Mouse (Mus musculus): Measurements from ENCODE around the gene Ctrc. TPM values are rescaled to one million over a fixed set of nuclear protein-coding genes. Genes with fewer than 3 reads are reported as not detected.
A peak's percentile ranks its signal among the peaks of the same experiment; 100 is the strongest.

The Ctrc gene
- polyA plus RNA-seq, 1 experiment from 2014 or later, result not detected

GRCm38 (mm10) chr4:141879074-141879473 lies 32.9 kb upstream of the Ctrc start:
- Histone ChIP-seq H3K4me3 (ENCODE audit: low read depth, low read length) (no peak overlapping the region), H3K9me3 (replicated peaks; ENCODE audit: control insufficient read depth, low read length) (no peaks in the 10 kb centered on the region), H3K4me1 (ENCODE audit: control insufficient read depth, low read depth, low read length) (peaks cover 18% of the 10 kb centered on the region), H3K36me3 (ENCODE audit: control insufficient read depth, insufficient read depth) (no peaks in the 10 kb centered on the region), H3K27me3 (ENCODE audit: control insufficient read depth, insufficient read depth, low read depth, low read length) (peaks cover 7% of the 10 kb centered on the region), H3K4me2 (ENCODE audit: low read depth, low read length) (no peak overlapping the region), H3K27ac (ENCODE audit: low read length) (no peak overlapping the region), H3K9ac (ENCODE audit: low read depth, low read length) (no peak overlapping the region)
- ATAC-seq (ENCODE audit: low read depth), result no peak
- WGBS (ENCODE audit: insufficient replicate concordance), result 72% methylated on average over 4 of the region's 4 CpGs

- Histone ChIP-seq H3K4me1 (ENCODE audit: control insufficient read depth, low read depth, low read length) (peaks cover 23% of the 10 kb centered on the region), H3K9me3 (replicated peaks; ENCODE audit: control insufficient read depth, low read length) (no peaks in the 10 kb centered on the region), H3K36me3 (ENCODE audit: control insufficient read depth, insufficient read depth) (no peaks in the 10 kb centered on the region), H3K9ac (ENCODE audit: low read depth, low read length) (no peak overlapping the region), H3K27ac (ENCODE audit: low read length) (no peak overlapping the region), H3K27me3 (ENCODE audit: control insufficient read depth, insufficient read depth, low read depth, low read length) (peaks cover 7% of the 10 kb centered on the region), H3K4me2 (ENCODE audit: low read depth, low read length) (no peak overlapping the region), H3K4me3 (ENCODE audit: low read depth, low read length) (no peak overlapping the region)
- no peak for ATAC-seq (ENCODE audit: low read depth)
- WGBS (ENCODE audit: insufficient replicate concordance), result 37% methylated on average over 7 of the region's 7 CpGs
These were observed 32.5 kb upstream of the Ctrc start for GRCm38 (mm10) chr4:141878621-141879020.

- no peak for ATAC-seq (ENCODE audit: low read depth)
- Histone ChIP-seq H3K27me3 (ENCODE audit: control insufficient read depth, insufficient read depth, low read depth, low read length) (peaks cover 3% of the 10 kb centered on the region), H3K36me3 (ENCODE audit: control insufficient read depth, insufficient read depth) (no peaks in the 10 kb centered on the region), H3K9me3 (replicated peaks; ENCODE audit: control insufficient read depth, low read length) (no peaks in the 10 kb centered on the region), H3K4me2 (ENCODE audit: low read depth, low read length) (peak overlapping the region; percentile 98), H3K9ac (ENCODE audit: low read depth, low read length) (peak overlapping the region; percentile 33), H3K27ac (ENCODE audit: low read length) (peak overlapping the region; percentile 60), H3K4me1 (ENCODE audit: control insufficient read depth, low read depth, low read length) (peaks cover 53% of the 10 kb centered on the region), H3K4me3 (ENCODE audit: low read depth, low read length) (peak overlapping the region; percentile 85)
- 17% methylated on average over 8 of the region's 8 CpGs for WGBS (ENCODE audit: insufficient replicate concordance)
These were observed 29.4 kb upstream of the Ctrc start for GRCm38 (mm10) chr4:141875481-141876108.

DNA sequence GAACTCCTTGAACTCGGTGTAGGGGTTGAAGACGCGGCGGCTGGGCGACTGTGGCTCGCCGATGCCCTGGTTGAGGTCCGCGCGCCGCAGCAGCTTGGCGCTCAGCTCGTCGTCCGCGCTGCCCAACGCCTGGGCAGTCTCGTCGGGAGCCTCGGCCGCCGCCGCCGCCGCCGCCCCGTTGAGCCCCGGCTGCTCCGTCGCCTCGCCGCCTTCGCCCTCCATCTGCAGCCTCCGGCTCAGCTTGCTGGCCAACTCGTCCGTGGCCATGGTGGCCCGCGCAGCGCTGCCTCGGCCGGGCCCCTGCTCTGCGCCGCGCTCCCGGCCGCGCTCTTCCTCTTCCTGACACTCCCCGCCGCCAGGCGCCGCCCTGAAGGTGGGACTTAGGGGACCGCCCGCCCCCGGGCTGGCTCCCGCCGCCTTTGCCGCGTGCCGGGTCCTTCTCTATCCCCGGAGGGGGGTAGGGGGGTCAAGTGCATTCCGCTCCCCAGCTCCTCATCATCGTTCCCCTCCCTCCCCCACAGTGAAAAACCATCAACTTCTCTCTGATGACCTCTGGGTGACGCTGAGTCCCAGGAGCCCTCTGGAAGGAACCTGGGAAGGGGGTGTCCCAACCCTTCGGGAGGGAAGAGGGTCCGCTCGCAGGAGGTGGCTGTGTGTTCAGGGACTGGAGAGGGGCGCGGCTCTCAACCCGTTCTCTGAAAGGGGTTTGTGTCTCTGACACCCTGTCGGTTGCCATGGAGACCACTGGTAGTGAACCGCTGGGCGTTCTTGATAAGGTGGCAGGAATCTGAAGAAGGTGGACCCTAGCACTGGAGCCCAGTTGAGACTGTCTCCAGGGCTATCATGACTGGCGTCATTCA lies 28.7 kb upstream of the Ctrc start, which contains the start of gene Efhd2:
Gene Efhd2 (minus strand): TSS at position 320 of the 860 bp plus-strand sequence.
- Histone ChIP-seq H3K4me3 (ENCODE audit: low read depth, low read length) (peak within 1 kb of the TSS; percentile 85), H3K36me3 (ENCODE audit: control insufficient read depth, insufficient read depth) (no peaks in the 10 kb centered on the region), H3K4me1 (ENCODE audit: control insufficient read depth, low read depth, low read length) (peaks cover 58% of the 10 kb centered on the region), H3K27me3 (ENCODE audit: control insufficient read depth, insufficient read depth, low read depth, low read length) (peaks cover 3% of the 10 kb centered on the region), H3K9me3 (replicated peaks; ENCODE audit: control insufficient read depth, low read length) (no peaks in the 10 kb centered on the region), H3K4me2 (ENCODE audit: low read depth, low read length) (peak within 1 kb of the TSS; percentile 98), H3K9ac (ENCODE audit: low read depth, low read length) (peak within 1 kb of the TSS; percentile 88), H3K27ac (ENCODE audit: low read length) (peak within 1 kb of the TSS; percentile 87)
- WGBS (ENCODE audit: insufficient replicate concordance), result 0% methylated on average over 64 of the region's 73 CpGs
- peak; percentile 89 for ATAC-seq (ENCODE audit: low read depth)

DNA sequence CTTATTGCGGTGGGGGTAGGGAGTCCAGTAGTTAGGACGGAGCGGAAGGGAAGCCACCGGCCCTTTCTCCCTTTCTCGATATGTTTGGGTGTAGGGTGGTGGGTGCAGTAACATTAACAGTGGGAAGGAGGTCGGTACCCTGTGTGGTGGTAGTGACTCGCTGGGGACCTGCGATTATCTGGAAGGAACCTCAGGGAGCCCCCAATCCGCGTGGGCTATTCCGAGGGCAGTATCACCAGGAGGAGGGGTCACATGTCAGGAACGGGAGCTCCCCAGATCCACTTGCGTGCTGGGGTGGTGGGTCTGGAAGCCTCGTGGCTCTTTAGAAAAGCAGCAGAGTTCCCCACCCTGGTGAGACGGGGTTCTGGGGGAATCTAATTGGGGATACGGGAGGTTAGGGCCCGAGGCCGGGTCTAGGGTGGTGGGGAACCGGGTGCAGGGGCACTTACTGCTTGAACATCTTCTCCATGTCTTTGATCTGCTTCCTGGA lies 28.0 kb upstream of the Ctrc start:
- peaks cover 3% of the 10 kb centered on the region for H3K27me3 ChIP-seq (ENCODE audit: control insufficient read depth, insufficient read depth, low read depth, low read length)
- H3K9ac ChIP-seq (ENCODE audit: low read depth, low read length), result peak overlapping the region; percentile 88
- H3K27ac ChIP-seq (ENCODE audit: low read length), result peak overlapping the region; percentile 87
- H3K9me3 ChIP-seq (replicated peaks; ENCODE audit: control insufficient read depth, low read length), result no peaks in the 10 kb centered on the region
- no peaks in the 10 kb centered on the region for H3K36me3 ChIP-seq (ENCODE audit: control insufficient read depth, insufficient read depth)
- peak overlapping the region; percentile 85 for H3K4me3 ChIP-seq (ENCODE audit: low read depth, low read length)
- WGBS (ENCODE audit: insufficient replicate concordance), result under 1% methylated on average over 19 of the region's 19 CpGs
- H3K4me2 ChIP-seq (ENCODE audit: low read depth, low read length), result peak overlapping the region; percentile 98
- H3K4me1 ChIP-seq (ENCODE audit: control insufficient read depth, low read depth, low read length), result peaks cover 58% of the 10 kb centered on the region
- ATAC-seq (ENCODE audit: low read depth), result 0 out of 2 replicates have a peak, but pooled peaks have one; percentile 0

GRCm38 (mm10) chr4:141872977-141873376 lies 26.8 kb upstream of the Ctrc start:
- Histone ChIP-seq H3K4me3 (ENCODE audit: low read depth, low read length) (peak overlapping the region; percentile 85), H3K36me3 (ENCODE audit: control insufficient read depth, insufficient read depth) (no peaks in the 10 kb centered on the region), H3K4me2 (ENCODE audit: low read depth, low read length) (peak overlapping the region; percentile 98), H3K27ac (ENCODE audit: low read length) (no peak overlapping the region), H3K9ac (ENCODE audit: low read depth, low read length) (no peak overlapping the region), H3K4me1 (ENCODE audit: control insufficient read depth, low read depth, low read length) (peaks cover 58% of the 10 kb centered on the region), H3K9me3 (replicated peaks; ENCODE audit: control insufficient read depth, low read length) (no peaks in the 10 kb centered on the region), H3K27me3 (ENCODE audit: control insufficient read depth, insufficient read depth, low read depth, low read length) (peaks cover 3% of the 10 kb centered on the region)
- WGBS (ENCODE audit: insufficient replicate concordance), result 75% methylated on average over 9 of the region's 9 CpGs
- ATAC-seq (ENCODE audit: low read depth), result no peak

- Histone ChIP-seq H3K9me3 (replicated peaks; ENCODE audit: control insufficient read depth, low read length) (no peaks in the 10 kb centered on the region), H3K4me2 (ENCODE audit: low read depth, low read length) (peak overlapping the region; percentile 12), H3K27ac (ENCODE audit: low read length) (peak overlapping the region; percentile 33), H3K4me1 (ENCODE audit: control insufficient read depth, low read depth, low read length) (peaks cover 58% of the 10 kb centered on the region), H3K36me3 (ENCODE audit: control insufficient read depth, insufficient read depth) (no peaks in the 10 kb centered on the region), H3K27me3 (ENCODE audit: control insufficient read depth, insufficient read depth, low read depth, low read length) (no peaks in the 10 kb centered on the region), H3K9ac (ENCODE audit: low read depth, low read length) (peak overlapping the region; percentile 11; the same call in 1 of the 2 replicates), H3K4me3 (ENCODE audit: low read depth, low read length) (peak overlapping the region; percentile 85)
- 72% methylated on average over 9 of the region's 9 CpGs for WGBS (ENCODE audit: insufficient replicate concordance)
- ATAC-seq (ENCODE audit: low read depth), result no peak
These were observed 25.8 kb upstream of the Ctrc start for GRCm38 (mm10) chr4:141871909-141872308.

- ATAC-seq (ENCODE audit: low read depth), result no peak
- no peaks in the 10 kb centered on the region for H3K36me3 ChIP-seq (ENCODE audit: control insufficient read depth, insufficient read depth)
- no peak overlapping the region for H3K9ac ChIP-seq (ENCODE audit: low read depth, low read length)
- peak overlapping the region; percentile 10 for H3K27ac ChIP-seq (ENCODE audit: low read length)
- 75% methylated on average over 3 of the region's 3 CpGs for WGBS (ENCODE audit: insufficient replicate concordance)
- H3K4me2 ChIP-seq (ENCODE audit: low read depth, low read length), result peak overlapping the region; percentile 12
- H3K4me3 ChIP-seq (ENCODE audit: low read depth, low read length), result no peak overlapping the region
- no peaks in the 10 kb centered on the region for H3K27me3 ChIP-seq (ENCODE audit: control insufficient read depth, insufficient read depth, low read depth, low read length)
- peaks cover 55% of the 10 kb centered on the region for H3K4me1 ChIP-seq (ENCODE audit: control insufficient read depth, low read depth, low read length)
- H3K9me3 ChIP-seq (replicated peaks; ENCODE audit: control insufficient read depth, low read length), result no peaks in the 10 kb centered on the region
These were observed 25.2 kb upstream of the Ctrc start for GRCm38 (mm10) chr4:141871333-141871725.

Data from liver, embryonic 16.5 days (tissue).